Mouse (Mus musculus): ENCODE data around the gene Myo18a. TPM values are rescaled to one million over a fixed set of nuclear protein-coding genes. Genes with fewer than 3 reads are reported as not detected.

Gene Myo18a
- polyA plus RNA-seq, 1 experiment from 2014 or later = 38.2 TPM

DNA sequence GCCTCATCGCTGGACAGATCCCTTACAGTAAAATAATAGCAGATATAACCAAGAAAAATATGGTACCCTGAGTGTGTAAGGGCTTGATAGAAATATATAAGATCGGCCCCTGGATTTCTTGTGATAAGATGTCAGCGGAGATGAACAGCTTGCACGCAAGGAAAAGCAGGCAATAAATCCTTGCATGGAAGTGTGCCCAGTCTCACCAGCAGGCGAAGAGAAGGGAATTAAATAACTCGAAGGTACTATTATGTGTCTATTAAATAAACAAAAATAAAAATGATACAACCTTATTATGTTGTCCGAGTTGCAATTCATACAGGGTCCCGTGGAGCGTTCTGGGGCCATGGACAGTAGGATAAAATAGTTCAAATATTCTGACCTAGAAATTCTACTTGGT is 133.0 kb downstream of the Myo18a start:
- Histone ChIP-seq H3K36me3 (ENCODE audit: poor library complexity, severe bottlenecking) (no peaks in the 10 kb centered on the region), H3K27ac (peak overlapping the region; percentile 99), H3K4me2 (peak overlapping the region; percentile 53), H3K4me3 (no peak overlapping the region), H3K9ac (0 out of 2 replicates have a peak overlapping the region, but pooled peaks have one; percentile 22), H3K27me3 (no peaks in the 10 kb centered on the region), H3K9me3 (replicated peaks) (no peaks in the 10 kb centered on the region), H3K4me1 (peaks cover 80% of the 10 kb centered on the region)
- ATAC-seq = no peak
- 53% methylated on average over 9 of the region's 9 CpGs for WGBS

DNA sequence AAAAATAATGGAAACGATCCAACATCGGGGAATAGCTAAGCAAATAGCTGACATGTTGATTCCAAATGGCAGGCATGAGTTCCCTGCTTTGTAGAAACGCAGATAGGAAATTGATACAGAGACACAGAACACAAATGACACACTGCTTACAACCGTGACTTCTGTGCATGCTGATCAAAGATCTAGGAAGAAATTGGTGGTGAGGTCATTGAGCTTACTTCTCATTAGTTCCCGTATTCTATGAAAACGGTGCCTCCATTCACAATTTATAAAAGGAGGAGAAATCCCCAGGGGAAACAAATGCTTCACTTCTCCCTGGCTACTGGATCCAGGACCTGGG is 133.4 kb downstream of the Myo18a start:
- peak overlapping the region; percentile 60; the same call in 1 of the 2 replicates for H3K9ac ChIP-seq
- H3K27ac ChIP-seq = peak overlapping the region; percentile 99
- H3K9me3 ChIP-seq (replicated peaks) = no peaks in the 10 kb centered on the region
- no peak for ATAC-seq
- H3K36me3 ChIP-seq (ENCODE audit: poor library complexity, severe bottlenecking) = no peaks in the 10 kb centered on the region
- peak overlapping the region; percentile 53 for H3K4me2 ChIP-seq
- WGBS = 7% methylated on average over 6 of the region's 6 CpGs
- H3K4me3 ChIP-seq = 0 out of 2 replicates have a peak overlapping the region, but pooled peaks have one; percentile 4
- H3K4me1 ChIP-seq = peaks cover 81% of the 10 kb centered on the region
- no peaks in the 10 kb centered on the region for H3K27me3 ChIP-seq

DNA sequence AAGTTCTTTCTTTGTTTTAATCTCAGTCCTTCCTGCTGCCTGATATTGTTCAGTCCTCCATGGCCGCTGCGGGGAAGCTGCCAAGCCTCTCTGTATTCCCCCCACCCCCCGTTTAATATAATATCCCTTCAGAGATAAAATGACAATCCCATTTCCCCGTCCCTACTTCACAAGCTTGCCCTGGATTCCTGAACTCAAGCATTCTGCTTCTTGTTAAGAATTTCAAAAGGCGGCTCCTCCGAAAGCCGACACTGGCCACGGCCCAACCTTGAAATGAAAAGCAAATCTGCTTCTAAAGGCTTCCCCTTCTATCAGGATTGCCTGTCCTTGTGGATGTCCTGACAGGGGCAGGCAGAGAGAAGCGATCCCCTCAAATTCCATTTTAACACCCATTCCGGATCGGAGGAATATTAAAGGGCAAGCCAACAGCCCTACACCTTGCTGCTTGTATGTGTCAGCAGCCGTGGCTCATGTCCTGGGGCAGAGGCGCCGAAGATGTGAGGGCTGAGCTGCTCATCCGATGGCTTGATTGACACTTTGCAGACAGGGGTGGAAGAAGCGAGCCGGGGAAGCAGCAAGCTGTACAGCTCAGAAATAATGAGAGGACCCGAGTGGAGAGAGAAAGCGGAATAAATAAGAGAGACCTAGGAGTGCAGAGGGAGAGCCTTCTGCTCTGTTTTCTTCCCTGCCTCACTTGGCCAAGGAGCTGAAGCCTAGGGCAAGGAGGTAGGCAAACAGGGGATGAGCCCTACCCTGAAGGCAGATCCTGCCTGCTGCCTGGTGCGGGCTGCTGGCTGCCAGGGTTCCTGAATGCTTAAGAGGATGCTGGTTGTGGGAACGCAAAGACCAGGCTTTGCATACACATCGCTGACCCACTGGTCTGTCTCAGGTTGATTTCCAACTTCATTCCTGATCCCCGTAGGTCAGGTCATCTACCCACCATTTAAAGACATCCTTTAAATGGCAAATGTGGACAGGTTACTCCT is 134.1 kb downstream of the Myo18a start:
- Histone ChIP-seq H3K27ac (peak overlapping the region; percentile 99), H3K9me3 (replicated peaks) (no peaks in the 10 kb centered on the region), H3K9ac (peak overlapping the region; percentile 60), H3K36me3 (ENCODE audit: poor library complexity, severe bottlenecking) (no peaks in the 10 kb centered on the region), H3K4me2 (peak overlapping the region; percentile 53), H3K4me3 (0 out of 2 replicates have a peak overlapping the region, but pooled peaks have one; percentile 4), H3K4me1 (peaks cover 82% of the 10 kb centered on the region), H3K27me3 (no peaks in the 10 kb centered on the region)
- ATAC-seq = 0 out of 2 replicates have a peak, but pooled peaks have one; percentile 5
- WGBS = 4% methylated on average over 23 of the region's 23 CpGs

- H3K4me3 ChIP-seq = no peak overlapping the region
- H3K27me3 ChIP-seq = no peaks in the 10 kb centered on the region
Measured at GRCm38 (mm10) chr11:77900187-77900586, 137.1 kb downstream of the Myo18a start.

DNA sequence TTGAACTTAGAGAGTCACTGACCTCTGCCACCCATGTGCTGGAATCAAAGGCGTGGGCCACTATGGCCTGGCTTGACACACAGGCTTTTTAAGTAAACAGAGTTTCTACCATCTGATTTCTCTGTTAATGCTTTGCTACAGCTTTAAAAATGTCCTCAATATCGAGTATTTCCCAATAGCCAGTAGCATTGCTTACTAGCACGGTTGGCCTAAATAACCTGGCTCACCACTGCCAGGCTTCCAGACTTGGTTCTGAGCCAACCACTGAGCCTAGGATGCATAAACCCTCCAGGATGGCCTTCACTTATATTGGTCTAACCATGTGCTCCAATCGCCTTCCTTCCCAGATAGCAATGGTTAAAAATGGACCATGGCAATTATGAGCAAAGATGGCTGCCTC is 137.7 kb downstream of the Myo18a start:
- Histone ChIP-seq H3K9ac (no peak overlapping the region), H3K9me3 (replicated peaks) (no peaks in the 10 kb centered on the region), H3K27me3 (no peaks in the 10 kb centered on the region), H3K4me3 (no peak overlapping the region), H3K4me1 (peaks cover 72% of the 10 kb centered on the region), H3K4me2 (no peak overlapping the region), H3K27ac (no peak overlapping the region), H3K36me3 (ENCODE audit: poor library complexity, severe bottlenecking) (no peaks in the 10 kb centered on the region)
- no peak for ATAC-seq
- 89% methylated on average over 4 of the region's 4 CpGs for WGBS

More at GRCm38 (mm10) chr11:77900187-77900586, 137.1 kb downstream of the Myo18a start:
- no peak overlapping the region for H3K9ac ChIP-seq
- WGBS = 87% methylated on average over 3 of the region's 3 CpGs
- no peak for ATAC-seq
- no peaks in the 10 kb centered on the region for H3K9me3 ChIP-seq (replicated peaks)
- H3K4me2 ChIP-seq = no peak overlapping the region
- peaks cover 77% of the 10 kb centered on the region for H3K4me1 ChIP-seq
- no peaks in the 10 kb centered on the region for H3K36me3 ChIP-seq (ENCODE audit: poor library complexity, severe bottlenecking)
- no peak overlapping the region for H3K27ac ChIP-seq

- H3K9ac ChIP-seq = peak overlapping the region; percentile 6; the same call in 1 of the 2 replicates
- H3K36me3 ChIP-seq (ENCODE audit: poor library complexity, severe bottlenecking) = no peaks in the 10 kb centered on the region
- no peaks in the 10 kb centered on the region for H3K27me3 ChIP-seq
- no peak overlapping the region for H3K4me3 ChIP-seq
- WGBS = 49% methylated on average over 5 of the region's 5 CpGs
- H3K4me1 ChIP-seq = peaks cover 72% of the 10 kb centered on the region
- H3K9me3 ChIP-seq (replicated peaks) = no peaks in the 10 kb centered on the region
- ATAC-seq = 0 out of 2 replicates have a peak, but pooled peaks have one; percentile 7
- H3K27ac ChIP-seq = peak overlapping the region; percentile 74
- H3K4me2 ChIP-seq = no peak overlapping the region
Measured at GRCm38 (mm10) chr11:77901366-77901765, 138.3 kb downstream of the Myo18a start.

- H3K36me3 ChIP-seq (ENCODE audit: poor library complexity, severe bottlenecking) = no peaks in the 10 kb centered on the region
- no peaks in the 10 kb centered on the region for H3K9me3 ChIP-seq (replicated peaks)
- no peak overlapping the region for H3K4me2 ChIP-seq
- 34% methylated on average over 8 of the region's 8 CpGs for WGBS
- H3K4me1 ChIP-seq = peaks cover 72% of the 10 kb centered on the region
- peak; percentile 37; the same call in 1 of the 2 replicates for ATAC-seq
- H3K9ac ChIP-seq = peak overlapping the region; percentile 6; the same call in 1 of the 2 replicates
- H3K27ac ChIP-seq = peak overlapping the region; percentile 74
- H3K4me3 ChIP-seq = no peak overlapping the region
- no peaks in the 10 kb centered on the region for H3K27me3 ChIP-seq
Measured at GRCm38 (mm10) chr11:77901775-77902355, 138.8 kb downstream of the Myo18a start.

GRCm38 (mm10) chr11:77903761-77904160 is 140.7 kb downstream of the Myo18a start:
- no peak overlapping the region for H3K4me2 ChIP-seq
- ATAC-seq = no peak
- no peak overlapping the region for H3K9ac ChIP-seq
- peaks cover 59% of the 10 kb centered on the region for H3K4me1 ChIP-seq
- no peaks in the 10 kb centered on the region for H3K9me3 ChIP-seq (replicated peaks)
- 27% methylated on average over 3 of the region's 3 CpGs for WGBS
- H3K27ac ChIP-seq = peak overlapping the region; percentile 73
- H3K27me3 ChIP-seq = no peaks in the 10 kb centered on the region; the same call in 1 of the 2 replicates
- no peaks in the 10 kb centered on the region for H3K36me3 ChIP-seq (ENCODE audit: poor library complexity, severe bottlenecking)
- no peak overlapping the region for H3K4me3 ChIP-seq

DNA sequence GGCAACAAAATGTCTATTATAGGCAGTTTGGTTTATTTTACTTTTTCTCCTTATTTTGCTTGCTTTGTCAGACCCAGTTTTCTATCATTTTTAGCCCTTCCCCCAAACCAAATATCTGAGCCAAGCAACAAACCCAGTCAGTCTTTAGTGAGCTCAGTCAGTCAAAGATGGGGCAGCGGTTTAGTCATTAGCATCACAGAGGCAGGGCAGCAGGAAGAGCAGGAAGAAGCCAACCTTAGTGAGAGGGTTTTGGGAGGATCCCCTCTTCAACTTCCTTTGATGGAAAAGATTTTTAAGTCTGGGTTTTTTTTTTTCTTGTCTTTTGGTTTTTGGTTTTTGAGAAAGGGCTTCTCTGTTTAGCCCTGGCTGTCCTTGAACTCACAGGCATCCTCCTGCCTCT is 141.7 kb downstream of the Myo18a start:
- Histone ChIP-seq H3K4me1 (peaks cover 65% of the 10 kb centered on the region), H3K36me3 (ENCODE audit: poor library complexity, severe bottlenecking) (no peaks in the 10 kb centered on the region), H3K9me3 (replicated peaks) (no peaks in the 10 kb centered on the region), H3K27me3 (no peaks in the 10 kb centered on the region; the same call in 1 of the 2 replicates), H3K4me2 (no peak overlapping the region), H3K4me3 (no peak overlapping the region), H3K9ac (no peak overlapping the region), H3K27ac (no peak overlapping the region)
- 51% methylated on average over 1 of the region's 1 CpGs for WGBS
- no peak for ATAC-seq

DNA sequence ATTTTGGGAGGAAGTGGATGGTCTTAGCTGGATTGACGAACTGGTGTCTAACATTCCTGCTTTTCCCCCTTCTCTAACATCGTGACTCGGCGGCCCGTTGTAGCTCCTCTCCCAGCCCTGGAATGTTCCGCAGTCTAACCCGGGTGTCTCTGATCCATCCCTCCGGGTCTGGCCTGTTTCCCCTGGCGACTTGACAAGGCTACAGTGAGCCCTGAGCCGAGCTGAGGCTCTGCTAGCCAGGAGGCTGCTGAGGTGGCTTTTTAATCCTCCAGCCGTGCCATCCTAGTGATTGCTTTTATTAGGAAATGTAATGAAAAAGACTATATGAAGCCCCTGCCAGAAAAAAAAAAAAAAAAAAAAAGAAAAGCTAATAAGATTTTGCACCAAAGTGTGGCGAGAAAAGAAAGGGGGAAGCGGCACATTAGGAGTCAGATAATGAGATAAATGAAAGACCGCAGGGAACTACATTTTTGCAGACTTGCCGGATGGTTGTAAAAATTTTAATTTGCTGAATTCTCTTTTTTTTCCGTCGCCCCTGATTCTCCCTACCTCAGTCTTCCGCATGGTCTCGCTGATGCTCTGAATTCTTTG is 143.1 kb downstream of the Myo18a start:
- Histone ChIP-seq H3K36me3 (ENCODE audit: poor library complexity, severe bottlenecking) (no peaks in the 10 kb centered on the region), H3K4me3 (no peak overlapping the region), H3K27me3 (no peaks in the 10 kb centered on the region; the same call in 1 of the 2 replicates), H3K4me2 (peak overlapping the region; percentile 33), H3K9ac (peak overlapping the region; percentile 50; the same call in 1 of the 2 replicates), H3K9me3 (replicated peaks) (no peaks in the 10 kb centered on the region), H3K4me1 (peaks cover 63% of the 10 kb centered on the region), H3K27ac (peak overlapping the region; percentile 86)
- 15% methylated on average over 19 of the region's 19 CpGs for WGBS
- no peak for ATAC-seq

DNA sequence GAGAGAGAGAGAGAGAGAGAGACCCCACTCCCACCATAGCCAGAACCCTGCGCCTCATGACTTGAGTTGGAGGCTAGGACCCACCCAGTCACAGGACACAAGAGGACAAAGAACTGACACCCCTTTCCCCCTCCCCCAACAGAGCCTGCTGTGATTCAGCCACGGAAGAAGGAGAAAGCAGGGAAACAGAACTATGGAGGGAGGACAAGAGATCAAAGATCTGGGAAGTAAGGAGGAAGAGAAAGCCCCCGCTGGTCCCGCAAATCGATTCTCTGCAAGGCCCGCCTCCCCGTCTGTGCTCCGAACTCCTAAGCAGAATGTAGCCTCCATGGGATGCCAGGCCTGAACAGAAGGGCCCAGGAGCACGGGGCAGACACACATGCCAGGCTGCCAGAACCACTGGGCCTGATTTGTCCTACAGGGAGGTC is 143.7 kb downstream of the Myo18a start:
- H3K4me3 ChIP-seq = no peak overlapping the region
- no peaks in the 10 kb centered on the region; the same call in 1 of the 2 replicates for H3K27me3 ChIP-seq
- H3K4me1 ChIP-seq = peaks cover 58% of the 10 kb centered on the region
- WGBS = 4% methylated on average over 9 of the region's 9 CpGs
- H3K4me2 ChIP-seq = peak overlapping the region; percentile 33
- ATAC-seq = peak; percentile 64
- no peaks in the 10 kb centered on the region for H3K36me3 ChIP-seq (ENCODE audit: poor library complexity, severe bottlenecking)
- peak overlapping the region; percentile 86 for H3K27ac ChIP-seq
- H3K9me3 ChIP-seq (replicated peaks) = no peaks in the 10 kb centered on the region
- peak overlapping the region; percentile 14; the same call in 1 of the 2 replicates for H3K9ac ChIP-seq
